Mouse (Mus musculus): Measurements from ENCODE around the gene Iqca. TPM values are rescaled to one million over a fixed set of nuclear protein-coding genes. Genes with fewer than 3 reads are reported as not detected.
A peak's percentile ranks its signal among the peaks of the same experiment; 100 is the strongest.

Gene Iqca
- polyA plus RNA-seq, 1 experiment from 2014 or later, result 0.16 TPM

DNA sequence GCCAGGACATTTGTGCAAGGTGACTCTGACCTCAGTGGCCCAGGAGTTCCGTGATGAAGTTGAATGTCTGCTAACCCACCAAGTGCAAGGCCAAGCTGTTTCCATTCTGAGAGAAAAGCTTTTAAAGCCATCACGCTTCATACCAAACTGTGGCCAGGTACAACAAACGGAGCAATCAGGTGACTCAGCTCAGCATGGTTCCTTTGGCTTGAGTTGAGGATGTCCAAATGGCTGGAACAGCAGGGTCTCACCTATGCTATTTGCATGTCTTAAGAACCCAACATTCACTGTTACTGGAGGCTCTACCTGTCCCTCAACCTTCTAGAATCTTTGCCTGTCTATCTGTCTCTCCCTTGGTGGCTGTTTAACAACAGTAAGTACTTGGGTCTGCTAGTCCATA lies 93.1 kb downstream of the Iqca start:
- Histone ChIP-seq H3K9me3 (replicated peaks; ENCODE audit: control insufficient read depth, low read length) (peaks cover 3% of the 10 kb centered on the region), H3K4me1 (ENCODE audit: control insufficient read depth, insufficient read depth, low read length) (no peaks in the 10 kb centered on the region), H3K9ac (ENCODE audit: low read length) (no peak overlapping the region), H3K27me3 (ENCODE audit: control insufficient read depth, insufficient read depth, low read length) (no peaks in the 10 kb centered on the region; the same call in 1 of the 2 replicates), H3K4me3 (ENCODE audit: low read length) (no peak overlapping the region), H3K27ac (ENCODE audit: low read length) (no peak overlapping the region), H3K36me3 (ENCODE audit: control insufficient read depth, insufficient read depth) (no peaks in the 10 kb centered on the region), H3K4me2 (ENCODE audit: low read depth, low read length) (no peak overlapping the region)
- ATAC-seq (replicated peaks; ENCODE audit: extremely low read depth, insufficient read depth, low FRiP score), result no peak
- 56% methylated on average over 3 of the region's 3 CpGs for WGBS

GRCm38 (mm10) chr1:90054991-90055390 lies 98.2 kb downstream of the Iqca start:
- Histone ChIP-seq H3K27ac (ENCODE audit: low read length) (no peak overlapping the region), H3K4me2 (ENCODE audit: low read depth, low read length) (no peak overlapping the region), H3K36me3 (ENCODE audit: control insufficient read depth, insufficient read depth) (no peaks in the 10 kb centered on the region), H3K4me1 (ENCODE audit: control insufficient read depth, insufficient read depth, low read length) (no peaks in the 10 kb centered on the region), H3K27me3 (ENCODE audit: control insufficient read depth, insufficient read depth, low read length) (no peaks in the 10 kb centered on the region), H3K9me3 (replicated peaks; ENCODE audit: control insufficient read depth, low read length) (peaks cover 3% of the 10 kb centered on the region), H3K9ac (ENCODE audit: low read length) (no peak overlapping the region), H3K4me3 (ENCODE audit: low read length) (no peak overlapping the region)
- ATAC-seq (replicated peaks; ENCODE audit: extremely low read depth, insufficient read depth, low FRiP score), result no peak
- 69% methylated on average over 4 of the region's 4 CpGs for WGBS

DNA sequence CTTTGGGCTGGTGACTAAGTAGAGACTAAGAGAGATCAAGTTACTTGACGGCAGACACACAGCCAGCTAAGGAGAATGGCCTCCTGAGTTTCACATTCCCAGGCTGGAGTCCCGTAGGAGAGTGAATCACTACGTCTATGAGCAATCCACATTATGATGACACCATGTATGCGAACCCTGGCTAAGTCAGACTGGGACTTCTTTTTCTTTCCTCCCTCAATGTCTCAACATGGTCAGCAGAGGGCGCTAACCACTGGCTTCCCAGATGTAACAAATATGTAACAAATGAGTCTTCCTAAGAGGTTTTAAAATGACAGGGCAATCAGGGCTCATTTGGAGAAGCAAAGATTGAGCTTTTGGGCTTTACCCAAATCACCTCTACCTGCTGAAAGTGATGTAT lies 101.9 kb downstream of the Iqca start:
- no peaks in the 10 kb centered on the region for H3K4me1 ChIP-seq (ENCODE audit: control insufficient read depth, insufficient read depth, low read length)
- H3K4me2 ChIP-seq (ENCODE audit: low read depth, low read length), result no peak overlapping the region
- WGBS, result 19% methylated on average over 5 of the region's 5 CpGs
- H3K9ac ChIP-seq (ENCODE audit: low read length), result no peak overlapping the region
- H3K27ac ChIP-seq (ENCODE audit: low read length), result no peak overlapping the region
- H3K9me3 ChIP-seq (replicated peaks; ENCODE audit: control insufficient read depth, low read length), result no peaks in the 10 kb centered on the region
- no peak for ATAC-seq (replicated peaks; ENCODE audit: extremely low read depth, insufficient read depth, low FRiP score)
- peaks cover 8% of the 10 kb centered on the region; the same call in 1 of the 2 replicates for H3K27me3 ChIP-seq (ENCODE audit: control insufficient read depth, insufficient read depth, low read length)
- H3K36me3 ChIP-seq (ENCODE audit: control insufficient read depth, insufficient read depth), result no peaks in the 10 kb centered on the region
- no peak overlapping the region for H3K4me3 ChIP-seq (ENCODE audit: low read length)

DNA sequence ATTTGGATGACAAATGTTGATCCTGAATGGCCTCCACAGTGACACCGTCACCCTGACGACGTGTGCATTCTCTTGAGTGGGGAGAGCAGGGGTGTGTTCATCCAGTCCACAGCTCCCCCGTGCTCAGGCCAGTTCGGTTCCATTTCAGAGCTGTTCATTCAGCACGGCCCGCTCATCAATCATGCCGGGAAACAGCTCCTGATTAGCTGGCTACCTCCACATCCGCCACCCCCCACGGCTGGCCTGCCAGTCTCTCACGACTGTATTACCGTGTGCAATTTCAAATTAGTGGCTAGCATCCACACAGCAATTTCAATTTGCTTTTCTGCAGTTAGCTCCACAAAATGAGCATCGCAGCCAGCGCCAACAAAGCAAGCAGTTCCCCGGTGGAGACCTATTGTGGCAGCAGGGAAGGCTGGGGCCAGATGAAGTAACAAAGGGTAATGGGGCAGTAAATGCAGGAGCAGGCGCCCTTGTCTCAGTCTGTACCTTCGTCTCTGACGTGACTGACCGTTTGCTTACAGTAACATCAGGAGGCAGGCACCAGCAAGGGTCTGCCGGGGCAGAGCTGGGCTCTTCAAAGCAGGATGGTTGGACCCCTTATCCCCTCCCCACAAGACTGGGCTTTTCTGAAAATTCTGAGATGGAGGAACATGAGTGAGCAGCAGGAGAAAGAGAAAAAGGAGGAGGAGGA lies 103.0 kb downstream of the Iqca start:
- Histone ChIP-seq H3K4me1 (ENCODE audit: control insufficient read depth, insufficient read depth, low read length) (no peaks in the 10 kb centered on the region), H3K4me3 (ENCODE audit: low read length) (no peak overlapping the region), H3K9me3 (replicated peaks; ENCODE audit: control insufficient read depth, low read length) (no peaks in the 10 kb centered on the region), H3K9ac (ENCODE audit: low read length) (no peak overlapping the region), H3K27ac (ENCODE audit: low read length) (no peak overlapping the region), H3K27me3 (ENCODE audit: control insufficient read depth, insufficient read depth, low read length) (peaks cover 8% of the 10 kb centered on the region; the same call in 1 of the 2 replicates), H3K4me2 (ENCODE audit: low read depth, low read length) (no peak overlapping the region), H3K36me3 (ENCODE audit: control insufficient read depth, insufficient read depth) (no peaks in the 10 kb centered on the region)
- WGBS, result 47% methylated on average over 20 of the region's 20 CpGs
- no peak for ATAC-seq (replicated peaks; ENCODE audit: extremely low read depth, insufficient read depth, low FRiP score)

DNA sequence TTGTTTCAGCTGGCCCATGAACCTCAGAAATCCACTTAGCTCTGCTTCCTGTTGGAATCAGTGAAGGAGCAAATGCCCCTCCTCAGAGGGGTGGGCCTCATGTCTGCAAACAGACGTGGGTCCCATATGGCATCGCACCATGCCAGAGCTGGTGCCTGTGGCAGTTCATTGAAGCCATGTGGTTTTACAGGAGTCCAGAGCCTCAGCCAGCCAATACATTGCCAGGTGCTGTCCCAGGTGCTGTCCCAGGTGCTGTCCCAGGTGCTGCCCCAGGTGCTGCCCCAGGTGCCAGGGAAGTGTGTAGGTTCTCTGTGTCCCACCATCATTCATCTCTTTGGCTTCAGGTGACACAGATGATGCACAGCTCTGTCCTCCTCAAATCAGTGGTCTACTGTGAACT lies 124.9 kb downstream of the Iqca start:
- H3K4me1 ChIP-seq (ENCODE audit: control insufficient read depth, insufficient read depth, low read length), result peaks cover 3% of the 10 kb centered on the region; the same call in 1 of the 2 replicates
- H3K4me3 ChIP-seq (ENCODE audit: low read length), result no peak overlapping the region
- no peaks in the 10 kb centered on the region for H3K9me3 ChIP-seq (replicated peaks; ENCODE audit: control insufficient read depth, low read length)
- H3K27ac ChIP-seq (ENCODE audit: low read length), result no peak overlapping the region
- WGBS, result 66% methylated on average over 2 of the region's 2 CpGs
- no peaks in the 10 kb centered on the region for H3K27me3 ChIP-seq (ENCODE audit: control insufficient read depth, insufficient read depth, low read length)
- no peak overlapping the region for H3K4me2 ChIP-seq (ENCODE audit: low read depth, low read length)
- H3K36me3 ChIP-seq (ENCODE audit: control insufficient read depth, insufficient read depth), result no peaks in the 10 kb centered on the region
- ATAC-seq (replicated peaks; ENCODE audit: extremely low read depth, insufficient read depth, low FRiP score), result no peak
- H3K9ac ChIP-seq (ENCODE audit: low read length), result no peak overlapping the region

GRCm38 (mm10) chr1:90026945-90027344 lies 126.3 kb downstream of the Iqca start:
- Histone ChIP-seq H3K27me3 (ENCODE audit: control insufficient read depth, insufficient read depth, low read length) (no peaks in the 10 kb centered on the region), H3K4me1 (ENCODE audit: control insufficient read depth, insufficient read depth, low read length) (peaks cover 3% of the 10 kb centered on the region; the same call in 1 of the 2 replicates), H3K36me3 (ENCODE audit: control insufficient read depth, insufficient read depth) (no peaks in the 10 kb centered on the region), H3K27ac (ENCODE audit: low read length) (no peak overlapping the region), H3K9me3 (replicated peaks; ENCODE audit: control insufficient read depth, low read length) (no peaks in the 10 kb centered on the region), H3K4me2 (ENCODE audit: low read depth, low read length) (no peak overlapping the region), H3K9ac (ENCODE audit: low read length) (no peak overlapping the region), H3K4me3 (ENCODE audit: low read length) (no peak overlapping the region)
- 19% methylated on average over 3 of the region's 3 CpGs for WGBS
- no peak; the same call in 1 of the 2 replicates for ATAC-seq (replicated peaks; ENCODE audit: extremely low read depth, insufficient read depth, low FRiP score)

GRCm38 (mm10) chr1:90020336-90020735 lies 132.9 kb downstream of the Iqca start:
- 79% methylated on average over 5 of the region's 5 CpGs for WGBS
- Histone ChIP-seq H3K27ac (ENCODE audit: low read length) (no peak overlapping the region), H3K9ac (ENCODE audit: low read length) (no peak overlapping the region), H3K9me3 (replicated peaks; ENCODE audit: control insufficient read depth, low read length) (no peaks in the 10 kb centered on the region), H3K36me3 (ENCODE audit: control insufficient read depth, insufficient read depth) (no peaks in the 10 kb centered on the region), H3K27me3 (ENCODE audit: control insufficient read depth, insufficient read depth, low read length) (no peaks in the 10 kb centered on the region), H3K4me1 (ENCODE audit: control insufficient read depth, insufficient read depth, low read length) (peaks cover 3% of the 10 kb centered on the region; the same call in 1 of the 2 replicates), H3K4me3 (ENCODE audit: low read length) (no peak overlapping the region), H3K4me2 (ENCODE audit: low read depth, low read length) (no peak overlapping the region)
- ATAC-seq (replicated peaks; ENCODE audit: extremely low read depth, insufficient read depth, low FRiP score), result no peak

DNA sequence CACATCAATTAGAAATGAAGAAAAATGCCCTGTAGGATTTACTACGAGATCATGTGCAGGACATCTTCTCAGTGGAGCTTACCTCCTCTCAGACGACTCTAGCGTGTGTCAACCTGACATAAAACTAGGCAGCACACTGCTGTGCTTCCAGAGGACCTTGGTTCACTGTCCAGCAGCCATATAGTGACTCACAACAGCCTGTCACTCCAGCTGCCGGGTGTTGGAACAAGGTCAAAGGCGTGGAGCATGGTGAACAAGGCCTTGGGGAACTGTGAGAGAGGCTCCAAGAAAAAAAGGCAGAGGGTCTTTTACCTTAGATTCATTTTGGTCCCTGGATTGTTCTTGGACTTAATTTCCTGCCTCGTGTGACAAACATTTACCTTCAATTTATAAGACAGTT lies 135.1 kb downstream of the Iqca start:
- peaks cover 3% of the 10 kb centered on the region; the same call in 1 of the 2 replicates for H3K4me1 ChIP-seq (ENCODE audit: control insufficient read depth, insufficient read depth, low read length)
- H3K4me3 ChIP-seq (ENCODE audit: low read length), result no peak overlapping the region
- H3K9me3 ChIP-seq (replicated peaks; ENCODE audit: control insufficient read depth, low read length), result peaks cover 2% of the 10 kb centered on the region; the same call in 1 of the 2 replicates
- H3K9ac ChIP-seq (ENCODE audit: low read length), result no peak overlapping the region
- H3K27me3 ChIP-seq (ENCODE audit: control insufficient read depth, insufficient read depth, low read length), result no peaks in the 10 kb centered on the region
- WGBS, result 62% methylated on average over 6 of the region's 6 CpGs
- ATAC-seq (replicated peaks; ENCODE audit: extremely low read depth, insufficient read depth, low FRiP score), result no peak
- no peak overlapping the region for H3K4me2 ChIP-seq (ENCODE audit: low read depth, low read length)
- no peaks in the 10 kb centered on the region for H3K36me3 ChIP-seq (ENCODE audit: control insufficient read depth, insufficient read depth)
- no peak overlapping the region for H3K27ac ChIP-seq (ENCODE audit: low read length)

- ATAC-seq (replicated peaks; ENCODE audit: extremely low read depth, insufficient read depth, low FRiP score), result peak; percentile 61; the same call in 1 of the 2 replicates
- WGBS, result 45% methylated on average over 5 of the region's 5 CpGs
- no peaks in the 10 kb centered on the region for H3K36me3 ChIP-seq (ENCODE audit: control insufficient read depth, insufficient read depth)
- H3K9ac ChIP-seq (ENCODE audit: low read length), result no peak within 1 kb of the TSS
- peak within 1 kb of the TSS; percentile 75 for H3K27ac ChIP-seq (ENCODE audit: low read length)
- peaks cover 3% of the 10 kb centered on the region; the same call in 1 of the 2 replicates for H3K4me1 ChIP-seq (ENCODE audit: control insufficient read depth, insufficient read depth, low read length)
- no peaks in the 10 kb centered on the region for H3K27me3 ChIP-seq (ENCODE audit: control insufficient read depth, insufficient read depth, low read length)
- no peak within 1 kb of the TSS; the same call in 1 of the 2 replicates for H3K4me2 ChIP-seq (ENCODE audit: low read depth, low read length)
- peaks cover 4% of the 10 kb centered on the region; the same call in 1 of the 2 replicates for H3K9me3 ChIP-seq (replicated peaks; ENCODE audit: control insufficient read depth, low read length)
- H3K4me3 ChIP-seq (ENCODE audit: low read length), result no peak within 1 kb of the TSS
Measured at GRCm38 (mm10) chr1:90014446-90014845, 138.8 kb downstream of the Iqca start, which contains the start of gene Asb18. Gene Asb18, minus strand, starts transcription at chr1:90014666.

Data from heart, embryonic 16.5 days (tissue).